Mouse (Mus musculus) limb, embryonic 13.5 days (tissue): ENCODE measurements around the gene Marveld1. TPM values are rescaled to one million over a fixed set of nuclear protein-coding genes. Genes with fewer than 3 reads are reported as not detected.

ENCODE experiments used
- ATAC-seq: fragments of 200-750 bp; cut with Nextera tagmentation; 2 replicates; pipeline ENCODE4 v1.8.0; 2017; ENCODE audit warnings: low read depth, moderate number of reproducible peaks, moderate TSS enrichment; ENCODE audit not compliant: low FRiP score
- H3K27ac ChIP-seq: fragments of 300-500 bp; sonication (generic); 2 replicates; pipeline ENCODE4 v1.5.1; 2015; ENCODE audit warnings: inconsistent platforms, mild to moderate bottlenecking, moderate library complexity
- H3K27me3 ChIP-seq: fragments of 300-500 bp; sonication (generic); 2 replicates; pipeline ENCODE4 v1.6.1; 2015; ENCODE audit warnings: mild to moderate bottlenecking, inconsistent platforms
- H3K36me3 ChIP-seq: fragments of 300-500 bp; sonication (generic); 2 replicates; pipeline ENCODE4 v1.6.1; 2015; ENCODE audit warnings: inconsistent platforms, mild to moderate bottlenecking, moderate library complexity
- H3K4me1 ChIP-seq: fragments of 300-500 bp; sonication (generic); 2 replicates; pipeline ENCODE4 v1.6.1; 2015; ENCODE audit warnings: inconsistent platforms
- H3K4me2 ChIP-seq: fragments of 300-500 bp; sonication (generic); replicated peaks from 2 replicates; pipeline ENCODE4 v1.6.1; 2015; ENCODE audit warnings: inconsistent platforms, mild to moderate bottlenecking, moderate library complexity
- H3K4me3 ChIP-seq: fragments of 300-500 bp; sonication (generic); 2 replicates; pipeline ENCODE4 v1.5.1; 2015; ENCODE audit warnings: moderate library complexity, mild to moderate bottlenecking, inconsistent platforms
- H3K9ac ChIP-seq: fragments of 300-500 bp; sonication (generic); 2 replicates; pipeline ENCODE4 v1.6.1; 2015; ENCODE audit warnings: mild to moderate bottlenecking, inconsistent platforms
- H3K9me3 ChIP-seq: fragments of 300-500 bp; sonication (generic); 2 replicates; pipeline ENCODE4 v1.6.1; 2016; ENCODE audit warnings: inconsistent platforms
- WGBS: fragments of 180-500 bp; shearing (Covaris S2); methylation state at CpG from one replicate; pipeline ENCODE4 v1.1.7; 2015; 5-methylcytosine and 5-hydroxymethylcytosine counted together
- polyA plus RNA-seq: library from polyadenylated mRNA; unstranded; fragments of >200 nt; fragmentation: Nextera tagmentation; extraction: Ambion mirVana; gene quantifications from 2 replicates; pipeline ENCODE4 v1.2.1, GENCODE M21; 2015

Marveld1 gene
- polyA plus RNA-seq, 1 experiment from 2014 or later = 11.5 TPM

- WGBS = 59% methylated on average over 6 of the region's 6 CpGs
- no peak overlapping the region for H3K27ac ChIP-seq
- H3K4me2 ChIP-seq = no peak overlapping the region
- no peak overlapping the region for H3K9ac ChIP-seq
- peaks cover 21% of the 10 kb centered on the region for H3K4me1 ChIP-seq
- no peak overlapping the region for H3K4me3 ChIP-seq
- ATAC-seq = no peak
- H3K9me3 ChIP-seq = no peaks in the 10 kb centered on the region
- no peaks in the 10 kb centered on the region for H3K27me3 ChIP-seq
- H3K36me3 ChIP-seq = no peaks in the 10 kb centered on the region
Measured at GRCm38 (mm10) chr19:42144067-42144466, 3.1 kb upstream of the Marveld1 start.

GRCm38 (mm10) chr19:42144541-42145167 lies 2.5 kb upstream of the Marveld1 start:
- H3K27me3 ChIP-seq = no peaks in the 10 kb centered on the region
- no peak overlapping the region for H3K4me2 ChIP-seq
- H3K36me3 ChIP-seq = no peaks in the 10 kb centered on the region
- WGBS = 27% methylated on average over 8 of the region's 8 CpGs
- no peaks in the 10 kb centered on the region for H3K9me3 ChIP-seq
- H3K4me1 ChIP-seq = peaks cover 27% of the 10 kb centered on the region
- H3K9ac ChIP-seq = no peak overlapping the region
- H3K27ac ChIP-seq = no peak overlapping the region
- ATAC-seq = no peak
- H3K4me3 ChIP-seq = no peak overlapping the region

- H3K27me3 ChIP-seq = no peaks in the 10 kb centered on the region
- WGBS = 73% methylated on average over 4 of the region's 4 CpGs
- H3K4me2 ChIP-seq = no peak overlapping the region
- peaks cover 32% of the 10 kb centered on the region for H3K4me1 ChIP-seq
- H3K36me3 ChIP-seq = no peaks in the 10 kb centered on the region; the same call in 1 of the 2 replicates
- no peak overlapping the region for H3K27ac ChIP-seq
- no peak overlapping the region for H3K4me3 ChIP-seq
- H3K9me3 ChIP-seq = no peaks in the 10 kb centered on the region
- H3K9ac ChIP-seq = no peak overlapping the region
- ATAC-seq = no peak
Measured at GRCm38 (mm10) chr19:42145210-42145609, 2.0 kb upstream of the Marveld1 start.

GRCm38 (mm10) chr19:42145731-42146130 lies 1.5 kb upstream of the Marveld1 start:
- no peak for ATAC-seq
- Histone ChIP-seq H3K36me3 (peaks cover 5% of the 10 kb centered on the region), H3K27me3 (no peaks in the 10 kb centered on the region), H3K9me3 (no peaks in the 10 kb centered on the region), H3K4me2 (no peak overlapping the region), H3K4me1 (peaks cover 38% of the 10 kb centered on the region), H3K27ac (no peak overlapping the region), H3K4me3 (no peak overlapping the region), H3K9ac (no peak overlapping the region)
- WGBS = 93% methylated on average over 2 of the region's 2 CpGs

GRCm38 (mm10) chr19:42146276-42147010 lies 757 bp upstream of the Marveld1 start:
- H3K27me3 ChIP-seq = no peaks in the 10 kb centered on the region
- H3K9me3 ChIP-seq = no peaks in the 10 kb centered on the region
- H3K4me1 ChIP-seq = peaks cover 45% of the 10 kb centered on the region
- H3K36me3 ChIP-seq = peaks cover 12% of the 10 kb centered on the region
- peak overlapping the region; percentile 95 for H3K27ac ChIP-seq
- no peak for ATAC-seq
- peak overlapping the region; percentile 86 for H3K4me2 ChIP-seq
- WGBS = 87% methylated on average over 9 of the region's 9 CpGs
- H3K4me3 ChIP-seq = peak overlapping the region; percentile 81
- peak overlapping the region; percentile 94 for H3K9ac ChIP-seq

- Histone ChIP-seq H3K4me1 (peaks cover 54% of the 10 kb centered on the region), H3K9ac (peak overlapping the region; percentile 94), H3K36me3 (peaks cover 13% of the 10 kb centered on the region), H3K4me2 (peak overlapping the region; percentile 86), H3K4me3 (peak overlapping the region; percentile 81), H3K27me3 (no peaks in the 10 kb centered on the region), H3K9me3 (no peaks in the 10 kb centered on the region), H3K27ac (peak overlapping the region; percentile 95)
- under 1% methylated on average over 63 of the region's 63 CpGs for WGBS
- peak; percentile 45 for ATAC-seq
Measured at GRCm38 (mm10) chr19:42147769-42148568, 769 bp downstream of the Marveld1 start.

GRCm38 (mm10) chr19:42148569-42148860 lies 1.3 kb downstream of the Marveld1 start:
- 11% methylated on average over 7 of the region's 7 CpGs for WGBS
- Histone ChIP-seq H3K27me3 (no peaks in the 10 kb centered on the region), H3K9me3 (no peaks in the 10 kb centered on the region), H3K36me3 (peaks cover 13% of the 10 kb centered on the region), H3K4me3 (peak overlapping the region; percentile 81), H3K27ac (peak overlapping the region; percentile 95), H3K9ac (peak overlapping the region; percentile 94), H3K4me1 (peaks cover 54% of the 10 kb centered on the region), H3K4me2 (peak overlapping the region; percentile 86)
- ATAC-seq = peak; percentile 55; the same call in 1 of the 2 replicates

- Histone ChIP-seq H3K27ac (0 out of 2 replicates have a peak overlapping the region, but pooled peaks have one; percentile 44), H3K27me3 (no peaks in the 10 kb centered on the region), H3K4me1 (peaks cover 45% of the 10 kb centered on the region), H3K4me3 (no peak overlapping the region), H3K4me2 (no peak overlapping the region), H3K9me3 (no peaks in the 10 kb centered on the region), H3K36me3 (peaks cover 13% of the 10 kb centered on the region), H3K9ac (no peak overlapping the region)
- ATAC-seq = no peak
- 5% methylated on average over 6 of the region's 6 CpGs for WGBS
Measured at GRCm38 (mm10) chr19:42151990-42152389, 4.8 kb downstream of the Marveld1 start.

- Histone ChIP-seq H3K9ac (no peak overlapping the region), H3K4me2 (no peak overlapping the region), H3K4me3 (no peak overlapping the region), H3K27ac (no peak overlapping the region), H3K9me3 (no peaks in the 10 kb centered on the region), H3K36me3 (no peaks in the 10 kb centered on the region), H3K27me3 (no peaks in the 10 kb centered on the region), H3K4me1 (0 out of 2 replicates have a peak, but pooled peaks cover 3% of the 10 kb centered on the region)
- 46% methylated on average over 12 of the region's 12 CpGs for WGBS
- ATAC-seq = no peak
Measured at GRCm38 (mm10) chr19:42157493-42158237, 10.5 kb downstream of the Marveld1 start.

GRCm38 (mm10) chr19:42158246-42159017 lies 11.2 kb downstream of the Marveld1 start:
- no peaks in the 10 kb centered on the region for H3K27me3 ChIP-seq
- 0 out of 2 replicates have a peak, but pooled peaks cover 3% of the 10 kb centered on the region for H3K4me1 ChIP-seq
- WGBS = 54% methylated on average over 13 of the region's 13 CpGs
- no peak overlapping the region for H3K4me3 ChIP-seq
- H3K9me3 ChIP-seq = no peaks in the 10 kb centered on the region
- no peak overlapping the region for H3K9ac ChIP-seq
- no peak overlapping the region for H3K27ac ChIP-seq
- H3K4me2 ChIP-seq = no peak overlapping the region
- no peak for ATAC-seq
- no peaks in the 10 kb centered on the region for H3K36me3 ChIP-seq

- no peak within 1 kb of the TSS for H3K27ac ChIP-seq
- no peak within 1 kb of the TSS for H3K4me3 ChIP-seq
- no peak within 1 kb of the TSS for H3K4me2 ChIP-seq
- H3K9ac ChIP-seq = no peak within 1 kb of the TSS
- no peak for ATAC-seq
- H3K4me1 ChIP-seq = peaks cover 13% of the 10 kb centered on the region; the same call in 1 of the 2 replicates
- no peaks in the 10 kb centered on the region for H3K9me3 ChIP-seq
- H3K27me3 ChIP-seq = peaks cover 17% of the 10 kb centered on the region
- H3K36me3 ChIP-seq = no peaks in the 10 kb centered on the region
- 64% methylated on average over 5 of the region's 5 CpGs for WGBS
Measured at GRCm38 (mm10) chr19:42163764-42164163, 16.6 kb downstream of the Marveld1 start, which contains the start of gene Zfyve27. TSS of gene Zfyve27 (plus strand) at chr19:42163951.
